Mouse (Mus musculus) bone marrow, adult 2 months (tissue): ENCODE data around the gene Pea15a. TPM values are rescaled to one million over a fixed set of nuclear protein-coding genes. Genes with fewer than 3 reads are reported as not detected.

Experiments
- H3K27ac ChIP-seq: fragments of 200-500 bp; 2 replicates; pipeline ENCODE4 v1.5.1; 2012; ENCODE audit warnings: low read depth, mild to moderate bottlenecking, control low read depth, inconsistent platforms, low read length; ENCODE audit not compliant: control insufficient read depth, poor library complexity, insufficient read depth
- H3K4me1 ChIP-seq: fragments of 200-500 bp; 2 replicates; pipeline ENCODE4 v1.6.1; 2011; ENCODE audit warnings: low read length; ENCODE audit not compliant: control insufficient read depth, insufficient read depth
- H3K4me3 ChIP-seq: fragments of 200-500 bp; replicated peaks from 2 replicates; pipeline ENCODE3; 2011; ENCODE audit warnings: mild to moderate bottlenecking, low read depth, low read length, control low read depth; ENCODE audit not compliant: control insufficient read depth
- CTCF ChIP-seq: fragments of 200-500 bp; IDR thresholded peaks from 2 replicates; pipeline ENCODE4 v1.5.1; 2011; ENCODE audit warnings: low read length, control low read depth; ENCODE audit not compliant: control insufficient read depth, insufficient read depth
- POLR2A ChIP-seq: fragments of 200-500 bp; IDR thresholded peaks from 2 replicates; pipeline ENCODE4 v1.6.1; 2011; ENCODE audit warnings: low read depth, mild to moderate bottlenecking, control low read depth, low read length, borderline replicate concordance; ENCODE audit not compliant: control insufficient read depth
- WGBS: fragments of 180-500 bp; shearing (Covaris S2); methylation state at CpG from one replicate; pipeline ENCODE4 v1.1.7; 2018; 5-methylcytosine and 5-hydroxymethylcytosine counted together
- polyA plus RNA-seq: library from polyadenylated mRNA; stranded (reverse); fragments of >200 nt; gene quantifications from 2 replicates; pipeline ENCODE4 v1.2.4, GENCODE M21; 2011; ENCODE audit warnings: low replicate concordance; ENCODE audit not compliant: missing spikeins, insufficient read depth, insufficient read length

Pea15a gene
- polyA plus RNA-seq, 1 experiment: 28.0 TPM

GRCm38 (mm10) chr1:172201967-172202880, 4.4 kb downstream of the Pea15a start:
- Histone ChIP-seq H3K4me3 (no peak overlapping the region), H3K4me1 (no peaks in the 10 kb centered on the region), H3K27ac (no peak overlapping the region)
- no peak for TF ChIP-seq CTCF
- no peak for TF ChIP-seq POLR2A
- WGBS: 86% methylated on average over 14 of the region's 14 CpGs

- 87% methylated on average over 7 of the region's 7 CpGs for WGBS
- Histone ChIP-seq H3K4me3 (no peak overlapping the region), H3K4me1 (no peaks in the 10 kb centered on the region), H3K27ac (no peak overlapping the region)
- no peak for TF ChIP-seq CTCF
Measured at GRCm38 (mm10) chr1:172200871-172201447, 5.6 kb downstream of the Pea15a start.

DNA sequence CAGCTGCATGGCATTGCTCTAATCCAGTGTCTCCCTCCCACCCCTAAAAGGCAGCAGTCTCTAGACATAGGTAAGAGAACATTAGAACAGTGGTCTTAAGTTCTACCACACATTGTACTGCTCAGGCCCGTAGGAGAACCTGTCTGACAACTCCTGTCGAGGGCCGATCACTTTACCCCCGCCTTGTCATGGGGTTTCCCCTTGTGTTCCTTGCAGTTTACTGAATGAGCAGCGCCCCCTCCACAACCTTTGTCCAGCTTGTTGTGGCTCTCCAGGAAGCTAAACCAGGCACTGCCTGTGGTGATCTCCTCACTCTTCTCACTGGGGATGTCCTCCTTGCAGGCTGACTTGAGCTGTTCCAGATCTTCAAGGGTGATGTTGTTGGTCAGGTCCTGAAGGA, 6.4 kb downstream of the Pea15a start:
- Histone ChIP-seq H3K4me3 (no peak overlapping the region), H3K4me1 (no peaks in the 10 kb centered on the region), H3K27ac (no peak overlapping the region)
- no peak for TF ChIP-seq CTCF
- TF ChIP-seq POLR2A: no peak
- 92% methylated on average over 5 of the region's 5 CpGs for WGBS

- Histone ChIP-seq H3K27ac (no peak overlapping the region), H3K4me1 (no peaks in the 10 kb centered on the region), H3K4me3 (no peak overlapping the region)
- WGBS: 92% methylated on average over 4 of the region's 4 CpGs
- TF ChIP-seq CTCF: no peak
- no peak for TF ChIP-seq POLR2A
Measured at GRCm38 (mm10) chr1:172198996-172199395, 7.6 kb downstream of the Pea15a start.

DNA sequence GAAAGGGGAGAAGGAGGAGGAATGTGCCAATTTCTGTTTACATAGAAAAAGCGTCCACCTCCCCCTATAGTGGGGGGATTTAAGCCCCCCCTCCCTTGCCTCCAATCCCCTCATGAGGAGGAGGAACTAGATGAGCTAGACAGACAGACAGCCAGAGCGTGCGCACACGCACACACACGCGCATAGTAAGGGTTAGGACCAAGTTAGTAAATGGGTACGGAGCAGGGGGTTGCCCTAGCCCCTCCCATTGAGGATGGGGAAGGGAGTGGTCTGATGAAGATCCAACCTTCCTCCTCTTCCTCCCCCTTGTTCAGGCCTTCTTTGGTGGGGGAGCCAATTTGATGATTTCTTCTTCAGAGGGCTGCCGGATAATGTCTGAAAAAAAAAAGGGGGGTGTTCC, 8.3 kb downstream of the Pea15a start:
- H3K27ac ChIP-seq: no peak overlapping the region
- H3K4me3 ChIP-seq: no peak overlapping the region
- TF ChIP-seq CTCF (no peak), POLR2A (no peak)
- H3K4me1 ChIP-seq: no peaks in the 10 kb centered on the region
- 94% methylated on average over 8 of the region's 8 CpGs for WGBS

GRCm38 (mm10) chr1:172197851-172198250, 8.8 kb downstream of the Pea15a start:
- 89% methylated on average over 5 of the region's 5 CpGs for WGBS
- Histone ChIP-seq H3K27ac (no peak overlapping the region), H3K4me1 (no peaks in the 10 kb centered on the region), H3K4me3 (no peak overlapping the region)
- TF ChIP-seq POLR2A (no peak), CTCF (no peak)

GRCm38 (mm10) chr1:172197146-172197545, 9.5 kb downstream of the Pea15a start:
- H3K4me3 ChIP-seq: no peak overlapping the region
- H3K27ac ChIP-seq: no peak overlapping the region
- H3K4me1 ChIP-seq: no peaks in the 10 kb centered on the region
- no peak for TF ChIP-seq CTCF
- no peak for TF ChIP-seq POLR2A
- 58% methylated on average over 3 of the region's 3 CpGs for WGBS

- WGBS: 85% methylated on average over 8 of the region's 8 CpGs
- Histone ChIP-seq H3K27ac (no peak overlapping the region), H3K4me3 (no peak overlapping the region), H3K4me1 (no peaks in the 10 kb centered on the region)
- TF ChIP-seq CTCF (no peak), POLR2A (no peak)
Measured at GRCm38 (mm10) chr1:172194435-172194834, 12.2 kb downstream of the Pea15a start.

DNA sequence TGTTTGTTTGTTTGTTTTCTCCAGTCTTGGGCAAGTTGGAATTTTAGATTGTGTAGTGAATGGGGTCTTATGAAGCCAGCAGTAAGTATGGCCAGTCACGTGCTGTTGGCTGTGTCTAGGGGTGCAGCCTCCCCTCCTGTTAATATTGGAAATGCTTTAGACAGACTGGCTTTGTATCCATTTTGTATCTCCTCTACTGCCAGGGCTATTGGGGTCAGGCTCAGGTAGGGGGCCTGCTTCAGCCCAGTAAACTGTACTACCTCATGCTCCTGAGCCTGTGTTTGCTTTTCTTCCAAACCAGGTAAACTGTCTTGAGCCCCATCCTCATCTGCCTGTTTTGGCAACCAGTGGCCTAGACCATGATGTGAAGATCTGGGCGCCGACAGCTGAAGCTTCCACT, 14.4 kb downstream of the Pea15a start:
- TF ChIP-seq CTCF: no peak
- TF ChIP-seq POLR2A: no peak
- Histone ChIP-seq H3K4me1 (no peaks in the 10 kb centered on the region), H3K27ac (no peak overlapping the region), H3K4me3 (no peak overlapping the region)
- WGBS: 90% methylated on average over 3 of the region's 3 CpGs
